Mouse (Mus musculus) 416B (cell line): Measurements from ENCODE around the gene Gm20388.

Experiments used
- DNase-seq: peaks from one replicate; pipeline ENCODE4 v3.0.0; 2011; ENCODE audit warnings: low read depth

The Gm20388 gene

DNA sequence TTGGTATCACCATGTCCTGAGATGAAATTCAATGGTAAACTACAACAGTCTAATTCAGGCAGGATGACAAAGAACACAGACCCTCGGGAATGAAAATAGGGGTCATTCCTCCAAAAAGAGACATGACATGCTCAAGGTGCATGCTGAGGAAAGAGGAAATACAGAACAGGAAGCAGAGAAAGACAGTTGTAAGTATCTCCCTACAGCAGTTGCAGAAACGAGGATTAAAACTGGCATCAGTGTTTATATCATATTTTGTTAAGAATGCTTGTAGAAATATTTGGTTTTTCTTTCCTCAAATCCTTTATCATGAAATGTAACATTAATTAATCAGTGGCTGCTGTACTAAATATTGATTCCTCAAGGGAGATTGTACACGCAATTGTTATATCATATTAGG is 3056.0 kb downstream of the Gm20388 start:
- no peak for DNase-seq

DNA sequence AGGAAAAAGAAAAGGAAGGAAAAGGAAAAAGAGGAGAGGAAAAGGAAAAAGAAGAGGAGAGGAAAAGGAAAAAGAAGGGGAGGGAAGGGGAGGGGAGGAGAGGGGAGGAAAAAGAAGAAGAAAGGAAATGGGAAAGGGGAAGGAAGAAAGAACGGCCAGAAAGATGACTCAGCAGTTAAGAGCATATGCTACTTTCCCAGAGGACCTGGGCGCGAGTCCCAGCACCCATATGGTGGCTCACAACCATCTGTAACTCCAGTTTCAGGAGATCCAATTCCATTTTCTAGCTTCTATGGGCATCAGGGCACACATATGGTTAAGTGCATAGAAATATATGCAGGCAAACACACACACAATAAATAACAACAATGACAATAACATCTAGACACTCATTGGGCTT is 3057.5 kb downstream of the Gm20388 start:
- DNase-seq: no peak

DNA sequence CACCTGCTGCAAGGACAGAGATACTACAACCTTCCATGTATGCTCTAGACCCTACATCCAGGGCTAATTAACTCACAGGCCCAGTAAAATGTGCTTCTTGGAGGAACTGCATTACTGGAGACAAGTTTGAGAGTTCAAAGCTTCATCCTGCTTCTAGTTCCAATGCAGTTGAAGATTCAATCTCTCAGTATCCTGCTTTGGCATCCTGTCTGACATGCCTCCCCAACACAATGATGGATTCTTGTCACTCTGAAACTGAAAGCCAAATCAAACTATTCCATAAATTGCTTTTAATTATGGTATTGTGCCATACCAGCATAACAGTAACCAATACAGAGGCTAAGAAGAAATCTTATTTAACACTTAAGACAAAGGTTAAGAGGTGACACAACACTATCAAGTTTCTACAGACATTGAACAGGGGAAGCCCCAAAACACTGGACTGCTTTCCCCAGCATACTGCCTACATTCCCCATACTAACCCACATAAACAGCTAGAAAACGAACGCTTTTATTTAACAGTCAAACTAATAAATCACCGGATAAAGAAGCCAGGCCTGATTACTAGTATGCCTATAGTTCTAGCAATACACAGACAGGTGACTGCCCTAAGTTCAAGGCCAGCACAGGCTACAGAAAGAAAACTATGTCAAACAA is 3059.5 kb downstream of the Gm20388 start:
- no peak for DNase-seq

DNA sequence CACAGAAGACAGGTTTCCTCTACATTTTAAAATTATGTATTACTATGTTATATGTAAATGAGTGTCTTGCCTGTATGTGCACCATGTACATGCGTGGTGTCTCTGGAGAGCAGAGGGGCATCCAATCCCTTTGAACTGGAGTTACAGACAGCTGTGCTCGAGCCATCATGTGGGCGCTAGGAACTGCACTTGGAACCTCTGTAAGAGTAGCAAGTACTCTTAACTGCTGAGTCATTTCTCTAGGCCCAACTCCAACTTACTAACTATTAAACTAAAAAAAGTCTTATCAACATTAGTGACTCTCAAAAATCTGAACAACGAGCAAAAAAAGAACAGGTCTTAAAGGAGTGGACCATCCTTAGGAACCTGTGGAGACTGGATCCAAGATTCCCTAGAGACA is 3065.4 kb downstream of the Gm20388 start:
- peak; percentile 78 for DNase-seq

DNA sequence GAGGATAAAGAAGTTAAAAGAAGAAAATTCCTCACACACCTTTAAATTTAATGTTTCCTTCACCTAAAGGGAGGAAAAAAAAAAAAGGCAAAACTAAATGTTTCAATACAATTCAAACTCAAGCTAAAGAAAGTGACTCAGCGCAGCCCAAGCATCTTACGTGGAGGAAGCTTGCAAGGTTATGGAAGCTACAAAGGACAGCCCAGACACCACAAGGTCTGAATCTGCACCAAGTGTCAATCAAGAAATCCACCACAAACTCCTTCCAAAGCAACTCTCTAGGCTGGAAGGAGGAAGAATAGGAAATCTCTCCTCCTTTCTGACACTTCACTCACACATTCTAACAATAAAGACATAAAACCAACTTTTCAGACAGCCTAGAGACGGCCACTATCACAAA is 3068.8 kb downstream of the Gm20388 start:
- DNase-seq: peak; percentile 90

DNA sequence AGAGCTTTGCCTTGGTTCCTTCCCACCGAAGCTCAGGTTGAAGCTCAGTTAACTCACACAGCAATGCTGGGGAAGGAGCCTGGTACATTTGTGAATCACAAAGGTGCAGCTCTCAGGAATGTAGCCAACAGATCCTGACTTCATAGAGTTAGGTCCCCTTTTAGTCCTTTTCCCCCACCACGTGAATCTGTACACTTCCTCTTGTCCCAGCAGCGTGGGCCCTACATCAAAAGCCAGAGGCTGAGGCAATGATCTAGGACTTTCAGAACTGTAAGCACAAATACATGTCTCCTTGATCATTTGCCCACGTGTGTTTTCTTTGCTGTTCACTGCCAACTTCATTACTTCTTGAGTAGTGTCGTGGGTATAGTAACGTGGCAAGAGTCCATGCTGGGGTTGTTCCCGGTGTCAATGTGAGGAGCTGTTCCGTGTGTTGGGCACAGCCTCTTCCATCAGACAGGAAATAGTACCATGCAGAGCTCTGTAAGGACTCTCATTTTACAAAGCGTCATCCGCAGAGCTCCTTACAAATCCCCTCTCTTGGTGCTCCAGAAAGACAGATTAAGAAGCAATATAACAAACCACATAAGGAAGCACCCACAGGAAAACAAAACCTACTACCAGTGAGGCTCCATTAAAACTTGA is 3069.3 kb downstream of the Gm20388 start:
- peak; percentile 55 for DNase-seq

DNA sequence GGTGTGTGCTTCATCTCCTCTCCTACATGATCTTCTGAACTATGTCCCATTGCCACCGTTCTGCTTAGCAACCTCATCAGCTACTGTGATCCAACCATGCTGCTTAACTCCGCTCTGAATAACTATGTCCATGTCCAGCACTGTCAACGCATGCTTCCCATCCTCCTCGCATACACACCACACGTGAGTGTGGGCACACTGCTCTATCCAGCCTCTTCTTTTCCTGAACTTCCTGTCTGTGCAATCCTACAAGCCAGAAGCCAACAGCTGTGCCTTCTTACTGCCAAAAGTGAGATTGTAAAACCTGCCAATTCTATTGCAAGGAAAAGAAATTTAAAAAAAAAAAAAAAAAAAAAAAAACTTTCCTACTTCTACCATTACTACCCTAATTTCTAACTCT is 3071.0 kb downstream of the Gm20388 start:
- no peak for DNase-seq

DNA sequence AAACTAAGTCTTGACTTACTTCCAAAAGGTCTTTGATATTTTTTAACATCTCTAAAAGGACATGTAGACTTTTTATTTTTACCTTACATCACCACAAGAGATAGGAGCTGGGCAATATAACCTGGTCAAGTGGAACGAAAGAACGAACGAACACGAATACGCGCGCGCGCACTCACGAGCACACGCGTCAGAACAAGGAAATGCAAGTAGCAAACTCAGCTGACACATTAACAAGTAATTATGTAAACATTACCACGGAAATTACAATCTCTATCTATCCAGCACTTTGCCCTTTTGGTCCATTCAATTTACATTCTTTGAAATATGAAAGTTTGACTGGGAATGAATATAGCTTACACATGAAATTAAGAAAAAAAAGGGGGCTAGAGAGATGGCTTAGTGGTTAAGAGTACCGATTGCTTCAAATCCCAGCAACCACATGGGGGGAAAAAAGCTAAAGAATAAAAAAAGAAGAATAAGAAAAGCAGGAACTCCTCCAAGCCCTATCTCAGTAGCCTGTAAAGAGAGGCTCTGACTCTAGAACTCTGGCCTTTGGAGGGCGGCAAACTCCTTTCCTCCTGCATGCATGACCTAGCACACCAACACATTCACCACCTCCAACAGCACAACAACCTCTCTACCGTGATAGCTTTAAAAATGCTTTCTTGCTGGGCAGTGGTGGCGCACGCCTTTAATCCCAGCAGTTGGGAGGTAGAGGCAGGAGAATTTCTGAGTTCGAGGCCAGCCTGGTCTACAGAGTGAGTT is 3072.7 kb downstream of the Gm20388 start:
- peak; percentile 71 for DNase-seq

DNA sequence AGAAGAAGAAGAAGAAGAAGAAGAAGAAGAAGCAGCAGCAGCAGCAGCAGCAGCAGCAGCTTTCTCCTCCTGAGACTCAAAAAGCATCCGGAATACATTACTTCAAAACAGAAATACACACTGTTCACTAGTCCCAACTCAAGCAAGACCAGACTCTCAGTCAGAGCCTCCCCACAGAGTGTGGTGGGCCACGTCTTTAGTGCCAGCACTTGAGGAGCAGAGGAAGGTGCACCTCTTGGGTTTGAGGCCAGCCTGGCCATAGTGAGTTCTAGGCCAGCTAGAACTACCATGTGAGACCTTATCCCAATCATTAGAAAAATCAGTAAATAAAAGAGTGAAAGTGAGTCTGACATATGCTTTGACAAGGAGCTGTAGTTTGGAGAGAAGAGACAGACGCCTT is 3073.5 kb downstream of the Gm20388 start:
- DNase-seq: no peak

DNA sequence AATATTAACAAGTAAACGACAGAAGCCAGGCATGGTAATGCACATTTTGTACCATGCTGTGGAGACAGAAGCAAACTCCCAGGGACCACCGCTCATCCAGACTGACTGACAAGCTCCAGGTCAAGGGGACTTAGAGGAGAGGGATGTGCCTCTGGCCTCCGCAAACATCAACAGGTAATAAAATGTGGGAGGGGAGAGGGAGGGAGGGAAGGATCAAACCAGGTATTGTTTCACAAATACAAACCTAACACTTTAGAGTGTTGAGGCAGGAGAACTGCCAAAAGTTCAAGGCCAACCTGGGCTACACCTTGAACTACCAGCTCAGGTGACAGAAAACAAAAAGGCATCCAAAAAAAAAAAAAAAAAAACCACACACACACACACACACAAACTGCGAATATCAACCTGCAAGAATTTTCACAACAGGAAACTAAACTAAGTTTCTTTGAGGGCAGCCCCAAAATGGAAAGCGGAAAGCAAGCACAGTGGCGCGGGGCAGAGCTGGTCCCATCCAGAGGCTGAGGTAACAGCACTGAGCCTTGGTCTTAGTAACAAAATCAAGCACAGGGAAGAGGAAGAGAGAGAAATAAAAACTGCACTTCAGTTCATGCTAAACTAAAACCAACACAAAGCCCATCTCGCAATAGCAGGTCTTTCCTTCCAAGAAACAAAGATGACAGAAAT is 3076.0 kb downstream of the Gm20388 start:
- DNase-seq: no peak

DNA sequence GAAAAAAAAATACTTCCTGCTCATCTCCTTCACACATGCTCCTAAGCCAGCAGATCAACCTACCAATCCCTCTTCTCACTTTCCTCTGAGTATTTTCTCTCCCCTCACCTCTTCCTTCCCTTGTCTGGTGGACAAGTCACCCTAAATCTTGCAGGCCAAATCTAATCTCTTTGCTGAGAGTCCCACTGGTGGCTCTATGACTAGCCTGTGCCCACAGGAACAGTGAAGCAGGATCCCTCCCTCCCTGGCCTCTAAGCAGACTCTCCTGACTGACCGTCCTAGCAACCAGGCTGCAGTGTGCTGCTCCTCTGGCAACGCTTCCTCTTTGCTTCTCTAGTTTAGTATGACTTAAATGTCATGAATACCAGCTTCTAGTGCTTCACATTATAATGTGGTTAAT is 3076.6 kb downstream of the Gm20388 start:
- DNase-seq: peak; percentile 56

DNA sequence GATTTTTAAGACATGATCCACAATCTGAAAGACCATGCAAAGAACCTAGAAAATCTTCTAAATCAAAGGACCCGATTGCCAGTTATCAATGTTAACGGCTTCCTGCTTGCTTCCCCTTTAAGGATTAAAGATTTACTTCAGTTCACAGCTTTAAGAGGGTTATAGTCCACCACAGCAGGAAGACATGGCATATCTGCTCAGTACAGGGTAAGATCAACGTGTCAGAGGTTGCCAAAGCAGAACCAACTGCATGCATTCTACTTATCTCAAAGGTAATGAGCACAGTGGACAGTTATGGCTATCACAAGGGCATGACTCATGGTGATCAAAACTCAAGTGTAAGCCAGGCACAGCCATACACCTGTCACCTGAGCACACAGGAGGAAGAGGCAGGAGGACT is 3078.3 kb downstream of the Gm20388 start:
- DNase-seq: peak; percentile 87

DNA sequence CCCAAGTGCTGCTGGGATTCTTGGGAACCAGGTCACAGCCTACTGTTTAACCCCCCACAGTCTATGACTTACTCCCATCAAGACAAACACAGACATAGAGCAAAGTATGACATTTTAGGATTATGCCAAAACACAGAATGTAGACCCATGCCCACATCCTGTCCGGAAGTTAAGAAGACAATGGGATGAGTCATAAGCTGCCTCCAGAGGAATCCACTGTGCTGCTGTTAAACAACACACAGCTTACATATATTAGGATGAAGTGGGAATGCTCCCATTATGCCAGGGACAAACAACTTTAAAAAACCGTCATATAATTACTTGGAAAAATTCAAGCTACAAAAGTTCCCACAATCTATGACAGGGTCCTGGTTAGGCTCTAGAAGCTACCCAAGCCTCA is 3079.3 kb downstream of the Gm20388 start:
- DNase-seq: peak; percentile 90

DNA sequence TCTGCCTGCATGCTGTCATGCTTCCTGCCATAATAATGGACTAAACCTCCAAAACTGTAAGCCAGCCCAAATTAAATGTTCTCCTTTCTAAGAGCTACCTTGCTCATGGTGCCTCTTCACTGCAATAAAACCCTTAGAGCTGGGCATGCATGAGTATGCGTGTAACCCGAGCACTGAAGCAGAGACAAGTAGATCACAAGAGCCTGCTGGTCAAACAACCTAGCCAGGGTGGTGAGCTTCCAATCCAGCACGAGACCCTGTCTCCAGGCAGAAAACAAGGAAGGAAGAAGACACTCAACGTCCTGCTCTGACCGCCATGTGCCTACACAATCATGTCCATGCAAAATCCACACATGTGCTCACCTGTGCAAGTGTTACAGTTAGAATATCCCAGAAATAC is 3080.7 kb downstream of the Gm20388 start:
- DNase-seq: no peak

DNA sequence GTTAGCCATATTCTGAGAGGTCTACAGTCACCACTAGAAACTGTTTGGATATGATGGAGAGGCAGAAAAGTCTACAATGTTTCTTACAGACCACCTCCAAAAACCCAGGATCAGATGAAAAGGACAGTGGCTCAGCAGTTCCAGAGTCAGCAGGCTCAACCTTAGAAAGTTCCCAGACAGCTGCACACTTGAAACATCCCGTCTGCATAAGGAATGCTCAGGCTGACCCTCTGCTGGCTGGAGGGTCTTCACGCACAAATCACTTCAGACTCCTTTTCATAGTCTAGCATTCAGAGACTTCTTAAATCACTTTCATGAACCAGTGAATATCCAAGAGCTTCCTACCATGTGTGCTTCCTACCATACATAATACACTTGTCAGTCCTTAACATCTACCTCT is 3081.7 kb downstream of the Gm20388 start:
- no peak for DNase-seq

DNA sequence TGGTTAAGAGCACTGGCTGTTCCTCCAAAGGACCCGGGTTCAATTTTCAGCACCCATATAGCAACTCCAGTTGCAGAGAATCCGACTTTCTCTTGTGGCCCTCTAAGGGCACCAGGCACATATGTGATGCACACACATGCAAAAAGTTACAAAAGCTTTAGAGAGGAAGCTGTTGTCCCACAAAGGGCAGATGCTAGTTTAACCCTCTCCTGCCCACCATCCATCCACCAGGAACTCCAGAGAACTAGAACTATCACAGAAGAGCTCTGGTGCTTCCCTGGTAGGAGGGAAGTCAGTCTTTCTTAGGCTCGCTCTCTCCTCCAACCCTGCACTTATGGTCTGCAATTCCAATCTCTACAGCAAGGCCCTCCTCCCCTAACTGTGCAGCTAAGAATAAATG is 3082.4 kb downstream of the Gm20388 start:
- DNase-seq: no peak

DNA sequence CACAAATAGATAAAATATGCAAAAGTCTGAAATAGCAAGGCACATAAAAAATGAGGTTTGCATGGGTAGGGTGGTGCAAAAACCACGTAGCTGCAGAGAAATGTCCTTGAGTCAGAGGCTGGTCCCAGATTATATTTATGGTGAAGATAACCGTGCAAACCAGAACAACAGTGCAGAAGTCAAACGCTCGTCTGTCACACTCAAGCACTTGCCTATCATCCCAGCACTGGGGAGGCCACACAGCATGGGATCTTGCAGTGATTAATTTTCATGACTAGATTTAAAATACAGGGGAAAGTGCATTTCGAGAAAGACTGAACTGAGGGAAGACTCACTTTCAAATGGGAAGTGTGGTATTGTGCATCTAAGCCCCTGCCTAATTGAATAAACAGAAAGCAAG is 3083.1 kb downstream of the Gm20388 start:
- DNase-seq: no peak

DNA sequence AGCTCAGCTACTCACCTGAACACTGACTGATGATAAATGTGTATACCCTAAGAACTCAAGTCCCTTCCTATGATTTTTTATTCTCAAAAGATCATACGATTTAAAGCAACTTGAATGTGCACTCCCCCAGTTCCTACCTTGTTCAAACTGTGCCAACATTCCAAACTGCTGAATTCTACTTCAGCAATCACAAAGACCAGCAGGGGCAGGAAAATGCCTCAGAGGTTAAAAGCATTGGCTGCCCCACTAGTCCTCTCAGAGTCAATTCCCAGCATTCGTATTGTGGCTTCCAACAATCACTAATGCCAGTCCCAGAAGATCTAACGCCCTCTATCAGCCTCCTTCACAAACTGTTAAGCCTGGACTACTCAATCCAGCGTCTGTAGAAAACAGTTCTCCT is 3087.3 kb downstream of the Gm20388 start:
- no peak for DNase-seq

DNA sequence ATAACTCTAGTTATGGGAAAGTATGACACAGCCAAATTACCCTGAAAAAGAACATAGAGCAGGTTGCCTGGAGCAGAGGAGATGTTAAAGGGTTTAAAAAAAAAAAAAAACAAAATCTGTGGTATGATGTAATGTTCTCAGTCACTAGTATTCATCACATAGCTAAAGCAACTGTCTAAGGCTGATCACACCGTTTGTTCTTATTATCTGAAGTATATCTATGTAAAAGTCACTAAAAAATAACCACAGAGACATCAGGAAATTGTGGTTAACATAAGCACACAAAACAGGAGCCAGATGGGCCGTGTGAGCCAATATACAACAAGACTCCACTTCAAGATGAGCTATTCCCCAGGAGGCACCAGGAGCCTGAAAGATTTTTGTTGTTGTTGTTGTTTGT is 3089.7 kb downstream of the Gm20388 start:
- peak; percentile 92 for DNase-seq

DNA sequence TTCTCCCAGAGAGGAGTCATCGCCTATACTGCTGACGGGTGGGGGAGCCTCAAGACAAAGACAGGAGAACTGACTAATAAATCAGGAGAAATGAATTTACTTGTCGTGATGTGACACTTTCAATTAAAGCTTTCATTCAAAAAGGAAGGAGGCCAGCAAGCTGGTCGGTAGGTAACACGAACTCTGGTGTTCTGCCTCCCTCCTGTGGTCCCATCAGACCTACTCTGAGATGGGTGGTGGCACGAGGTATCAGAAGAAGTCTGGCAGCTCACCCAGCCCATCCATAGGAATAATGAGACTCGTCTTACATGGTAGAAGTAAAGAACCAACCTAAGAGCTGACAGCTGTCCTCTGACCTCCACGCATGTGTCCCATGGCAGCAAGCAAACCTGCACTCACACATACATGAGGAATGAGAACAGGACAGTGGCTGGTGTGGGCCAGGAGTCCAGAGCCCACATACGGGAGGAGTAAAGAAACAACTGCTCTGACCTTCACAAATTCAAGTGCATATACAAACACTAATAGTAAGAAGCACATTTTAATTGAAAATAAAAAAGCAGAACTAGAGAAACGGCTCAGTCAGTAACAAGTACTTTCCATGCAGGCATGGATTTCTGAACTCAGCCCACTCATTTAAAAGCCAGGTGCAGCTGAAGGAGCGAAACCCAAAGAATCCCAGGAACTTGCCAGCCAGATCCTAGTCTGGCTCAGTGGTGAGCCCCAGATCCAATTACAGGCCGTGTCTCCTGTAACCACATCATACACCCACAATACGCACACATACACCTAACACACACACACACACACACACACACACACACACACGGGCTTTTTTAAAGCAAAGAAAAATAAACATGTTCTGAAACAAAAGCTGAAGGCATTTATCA is 3093.6 kb downstream of the Gm20388 start:
- DNase-seq: no peak

DNA sequence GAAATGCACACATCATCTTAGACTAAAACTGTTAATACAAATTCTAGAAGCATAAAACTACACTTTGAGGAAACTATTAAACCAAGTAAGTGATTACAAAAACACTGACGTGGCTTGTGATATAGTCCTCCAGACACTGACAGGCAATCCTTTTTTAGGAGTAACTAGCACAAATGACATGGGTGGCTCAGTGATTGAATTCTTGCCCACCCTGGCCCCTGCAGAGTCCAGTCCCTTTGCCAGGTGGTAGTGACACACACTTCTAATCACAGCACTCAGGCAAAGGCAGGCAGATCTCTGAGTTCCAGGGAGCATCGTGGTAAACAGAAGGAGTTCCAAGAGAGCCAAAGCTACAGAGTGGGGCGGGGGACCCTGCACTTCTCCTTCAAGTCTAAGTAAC is 3094.7 kb downstream of the Gm20388 start:
- DNase-seq: no peak

DNA sequence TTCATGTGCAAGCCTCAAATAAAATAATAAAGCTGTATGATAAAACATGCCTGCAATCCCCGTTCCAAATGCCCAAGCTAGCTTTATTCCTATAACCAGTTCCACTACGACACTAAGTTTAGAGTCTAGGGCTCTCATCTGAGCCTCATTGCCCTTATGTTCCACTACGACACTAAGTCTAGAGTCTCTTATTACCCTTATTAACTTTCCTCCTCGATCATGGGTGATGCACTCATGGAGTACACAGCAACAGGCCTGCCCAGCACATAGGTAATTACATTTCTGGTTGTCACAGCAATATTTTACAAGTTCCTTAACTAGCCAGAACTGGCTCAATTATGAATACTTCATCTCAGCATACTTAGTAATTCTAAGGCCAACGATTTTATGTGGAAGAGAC is 3095.2 kb downstream of the Gm20388 start:
- DNase-seq: no peak
